Mouse (Mus musculus) bone marrow, adult 2 months (tissue): ENCODE data around the gene Aoc2. TPM values are rescaled to one million over a fixed set of nuclear protein-coding genes. Genes with fewer than 3 reads are reported as not detected.

ENCODE experiments used
- H3K27ac ChIP-seq: fragments of 200-500 bp; 2 replicates; pipeline ENCODE4 v1.5.1; 2012; ENCODE audit warnings: low read depth, mild to moderate bottlenecking, control low read depth, inconsistent platforms, low read length; ENCODE audit not compliant: control insufficient read depth, poor library complexity, insufficient read depth
- H3K4me1 ChIP-seq: fragments of 200-500 bp; 2 replicates; pipeline ENCODE4 v1.6.1; 2011; ENCODE audit warnings: low read length; ENCODE audit not compliant: control insufficient read depth, insufficient read depth
- H3K4me3 ChIP-seq: fragments of 200-500 bp; replicated peaks from 2 replicates; pipeline ENCODE3; 2011; ENCODE audit warnings: mild to moderate bottlenecking, low read depth, low read length, control low read depth; ENCODE audit not compliant: control insufficient read depth
- CTCF ChIP-seq: fragments of 200-500 bp; IDR thresholded peaks from 2 replicates; pipeline ENCODE4 v1.5.1; 2011; ENCODE audit warnings: low read length, control low read depth; ENCODE audit not compliant: control insufficient read depth, insufficient read depth
- POLR2A ChIP-seq: fragments of 200-500 bp; IDR thresholded peaks from 2 replicates; pipeline ENCODE4 v1.6.1; 2011; ENCODE audit warnings: low read depth, mild to moderate bottlenecking, control low read depth, low read length, borderline replicate concordance; ENCODE audit not compliant: control insufficient read depth
- WGBS: fragments of 180-500 bp; shearing (Covaris S2); methylation state at CpG from one replicate; pipeline ENCODE4 v1.1.7; 2018; 5-methylcytosine and 5-hydroxymethylcytosine counted together
- polyA plus RNA-seq: library from polyadenylated mRNA; stranded (reverse); fragments of >200 nt; gene quantifications from 2 replicates; pipeline ENCODE4 v1.2.4, GENCODE M21; 2011; ENCODE audit warnings: low replicate concordance; ENCODE audit not compliant: missing spikeins, insufficient read depth, insufficient read length

The Aoc2 gene
- polyA plus RNA-seq, 1 experiment = 12.4 TPM

GRCm38 (mm10) chr11:101378926-101379325, 54.1 kb downstream of the Aoc2 start:
- Histone ChIP-seq H3K4me3 (no peak overlapping the region), H3K4me1 (no peaks in the 10 kb centered on the region), H3K27ac (no peak overlapping the region)
- TF ChIP-seq CTCF = no peak
- no peak for TF ChIP-seq POLR2A
- 54% methylated on average over 6 of the region's 6 CpGs for WGBS

Other genes with a start within 250 kb of the Aoc2 start
- gene Hsd17b1, start 246.7 kb upstream of the Aoc2 start, polyA plus RNA-seq = 0.97 and 2.3 TPM in 2 replicates
- 11.2 and 25.5 TPM in 2 replicates for gene Coasy, start 242.5 kb upstream of the Aoc2 start, polyA plus RNA-seq
- gene Mlx, start 237.8 kb upstream of the Aoc2 start, polyA plus RNA-seq = 15.3 and 23.6 TPM in 2 replicates
- 12.6 and 14.3 TPM in 2 replicates for gene Psmc3ip, start 229.6 kb upstream of the Aoc2 start, polyA plus RNA-seq
- gene Retreg3, start 205.2 kb upstream of the Aoc2 start, polyA plus RNA-seq = 34.4 and 49.4 TPM in 2 replicates
- 12.3 and 16.4 TPM in 2 replicates for gene Tubg1, start 205.1 kb upstream of the Aoc2 start, polyA plus RNA-seq
- 3.4 TPM in 1 of 2 replicates, not detected in the other for gene Tubg2, start 169.2 kb upstream of the Aoc2 start, polyA plus RNA-seq
- 0.54 and 1.5 TPM in 2 replicates for gene Cntnap1, start 154.5 kb upstream of the Aoc2 start, polyA plus RNA-seq
- 2.0 and 2.1 TPM in 2 replicates for gene Plekhh3, start 153.7 kb upstream of the Aoc2 start, polyA plus RNA-seq
- not detected in 2 replicates for gene Ccr10, start 149.6 kb upstream of the Aoc2 start, polyA plus RNA-seq
- 21.2 and 35.8 TPM in 2 replicates for gene Ezh1, start 98.6 kb upstream of the Aoc2 start, polyA plus RNA-seq
- 4.6 and 4.8 TPM in 2 replicates for gene Ramp2, start 79.0 kb upstream of the Aoc2 start, polyA plus RNA-seq
- gene Vps25, start 71.4 kb upstream of the Aoc2 start, polyA plus RNA-seq = 71.9 and 86.6 TPM in 2 replicates
- gene Wnk4, start 64.5 kb upstream of the Aoc2 start, polyA plus RNA-seq = 5.5 and 19.8 TPM in 2 replicates
- 1.3 and 2.2 TPM in 2 replicates for gene Cntd1, start 46.1 kb upstream of the Aoc2 start, polyA plus RNA-seq
- gene Coa3, start 45.9 kb upstream of the Aoc2 start, polyA plus RNA-seq = 34.2 and 61.9 TPM in 2 replicates
- 144 and 173 TPM in 2 replicates for gene Becn1, start 22.8 kb upstream of the Aoc2 start, polyA plus RNA-seq
- 114 and 148 TPM in 2 replicates for gene Psme3, start 8.8 kb upstream of the Aoc2 start, polyA plus RNA-seq
- gene Aoc3, start 5.5 kb downstream of the Aoc2 start, polyA plus RNA-seq = 0.82 and 1.0 TPM in 2 replicates
- gene G6pc, start 42.5 kb downstream of the Aoc2 start, polyA plus RNA-seq = not detected in 2 replicates
- gene Aarsd1, start 92.6 kb downstream of the Aoc2 start, polyA plus RNA-seq = 17.9 and 28.0 TPM in 2 replicates
- gene Gm27029, start 99.7 kb downstream of the Aoc2 start, polyA plus RNA-seq = 7.1 and 7.2 TPM in 2 replicates
- gene Rundc1, start 100.0 kb downstream of the Aoc2 start, polyA plus RNA-seq = 3.5 and 10.7 TPM in 2 replicates
- 2.4 TPM in 1 of 2 replicates, not detected in the other for gene Ptges3l, start 100.3 kb downstream of the Aoc2 start, polyA plus RNA-seq
- 532 and 941 TPM in 2 replicates for gene Rpl27, start 117.2 kb downstream of the Aoc2 start, polyA plus RNA-seq
- gene Ifi35, start 123.3 kb downstream of the Aoc2 start, polyA plus RNA-seq = 24.9 and 45.0 TPM in 2 replicates
- gene Rnd2, start 139.9 kb downstream of the Aoc2 start, polyA plus RNA-seq = 1.0 and 1.7 TPM in 2 replicates
- gene Vat1, start 141.2 kb downstream of the Aoc2 start, polyA plus RNA-seq = 10.6 and 19.0 TPM in 2 replicates
- gene Brca1, start 226.9 kb downstream of the Aoc2 start, polyA plus RNA-seq = 10.2 and 16.7 TPM in 2 replicates
- 59.3 and 81.1 TPM in 2 replicates for gene Nbr1, start 227.1 kb downstream of the Aoc2 start, polyA plus RNA-seq